Mouse (Mus musculus): Measurements from ENCODE around the gene Il2ra. TPM values are rescaled to one million over a fixed set of nuclear protein-coding genes. Genes with fewer than 3 reads are reported as not detected.
"Not testable (repeated sequence)": the region's sequence is repeated elsewhere in the genome, so short reads cannot be mapped to it uniquely, and the experiment has no call there.

Gene Il2ra
- polyA plus RNA-seq, 1 experiment from 2014 or later: 0.04 TPM

GRCm38 (mm10) chr2:11699905-11700304 lies 57.3 kb downstream of the Il2ra start:
- Histone ChIP-seq H3K4me3 (ENCODE audit: low read depth, low read length) (no peak overlapping the region), H3K36me3 (ENCODE audit: control insufficient read depth, insufficient read depth, low read length) (no peaks in the 10 kb centered on the region), H3K9me3 (ENCODE audit: control insufficient read depth, low read length) (no peaks in the 10 kb centered on the region), H3K27me3 (replicated peaks; ENCODE audit: control insufficient read depth, insufficient read depth, low read length) (0 out of 2 replicates have a peak, but pooled peaks cover 2% of the 10 kb centered on the region), H3K27ac (ENCODE audit: low read depth, low read length) (no peak overlapping the region), H3K9ac (ENCODE audit: low read depth, low read length) (no peak overlapping the region), H3K4me2 (no peak overlapping the region), H3K4me1 (replicated peaks; ENCODE audit: control insufficient read depth, insufficient read depth, low read length) (no peaks in the 10 kb centered on the region)
- ATAC-seq (replicated peaks; ENCODE audit: low FRiP score) (no peak), DNase-seq (ENCODE audit: low spot score) (no peak)
- WGBS: 81% methylated on average over 2 of the region's 2 CpGs

- peak within 1 kb of the TSS; percentile 97 for H3K4me2 ChIP-seq
- peaks cover 6% of the 10 kb centered on the region; the same call in 1 of the 2 replicates for H3K27me3 ChIP-seq (replicated peaks; ENCODE audit: control insufficient read depth, insufficient read depth, low read length)
- H3K4me1 ChIP-seq (replicated peaks; ENCODE audit: control insufficient read depth, insufficient read depth, low read length): peaks cover 5% of the 10 kb centered on the region
- H3K9me3 ChIP-seq (ENCODE audit: control insufficient read depth, low read length): no peaks in the 10 kb centered on the region
- 1% methylated on average over 37 of the region's 37 CpGs for whole genome bisulfite sequencing
- H3K4me3 ChIP-seq (ENCODE audit: low read depth, low read length): peak within 1 kb of the TSS; percentile 71
- H3K36me3 ChIP-seq (ENCODE audit: control insufficient read depth, insufficient read depth, low read length): no peaks in the 10 kb centered on the region
- peak; percentile 54 for ATAC-seq (replicated peaks; ENCODE audit: low FRiP score)
- H3K9ac ChIP-seq (ENCODE audit: low read depth, low read length): peak within 1 kb of the TSS; percentile 66
- no peak within 1 kb of the TSS for H3K27ac ChIP-seq (ENCODE audit: low read depth, low read length)
- peak; percentile 61 for DNase-seq (ENCODE audit: low spot score)
Measured at GRCm38 (mm10) chr2:11705201-11706025, 62.8 kb downstream of the Il2ra start, which contains the start of gene Il15ra. Il15ra (plus strand) TSS chr2:11705290.

- DNase-seq (ENCODE audit: low spot score): no peak
- Histone ChIP-seq H3K4me3 (ENCODE audit: low read depth, low read length) (peak overlapping the region; percentile 71), H3K27ac (ENCODE audit: low read depth, low read length) (no peak overlapping the region), H3K9me3 (ENCODE audit: control insufficient read depth, low read length) (no peaks in the 10 kb centered on the region), H3K4me2 (peak overlapping the region; percentile 97), H3K9ac (ENCODE audit: low read depth, low read length) (peak overlapping the region; percentile 66), H3K36me3 (ENCODE audit: control insufficient read depth, insufficient read depth, low read length) (no peaks in the 10 kb centered on the region), H3K27me3 (replicated peaks; ENCODE audit: control insufficient read depth, insufficient read depth, low read length) (peaks cover 6% of the 10 kb centered on the region; the same call in 1 of the 2 replicates), H3K4me1 (replicated peaks; ENCODE audit: control insufficient read depth, insufficient read depth, low read length) (peaks cover 5% of the 10 kb centered on the region)
- WGBS: 5% methylated on average over 28 of the region's 28 CpGs
- peak; percentile 63 for ATAC-seq (replicated peaks; ENCODE audit: low FRiP score)
Measured at GRCm38 (mm10) chr2:11706030-11706745, 63.6 kb downstream of the Il2ra start.

- Histone ChIP-seq H3K36me3 (ENCODE audit: control insufficient read depth, insufficient read depth, low read length) (no peaks in the 10 kb centered on the region), H3K4me3 (ENCODE audit: low read depth, low read length) (peak overlapping the region; percentile 71; the same call in 1 of the 2 replicates), H3K9me3 (ENCODE audit: control insufficient read depth, low read length) (no peaks in the 10 kb centered on the region), H3K27me3 (replicated peaks; ENCODE audit: control insufficient read depth, insufficient read depth, low read length) (peaks cover 6% of the 10 kb centered on the region; the same call in 1 of the 2 replicates), H3K9ac (ENCODE audit: low read depth, low read length) (no peak overlapping the region), H3K27ac (ENCODE audit: low read depth, low read length) (no peak overlapping the region), H3K4me2 (peak overlapping the region; percentile 97), H3K4me1 (replicated peaks; ENCODE audit: control insufficient read depth, insufficient read depth, low read length) (peaks cover 5% of the 10 kb centered on the region)
- WGBS: 47% methylated on average over 6 of the region's 6 CpGs
- no peak for DNase-seq (ENCODE audit: low spot score)
- no peak for ATAC-seq (replicated peaks; ENCODE audit: low FRiP score)
Measured at GRCm38 (mm10) chr2:11706746-11707065, 64.1 kb downstream of the Il2ra start.

GRCm38 (mm10) chr2:11708538-11708937 lies 65.9 kb downstream of the Il2ra start:
- no peak overlapping the region for H3K9ac ChIP-seq (ENCODE audit: low read depth, low read length)
- no peak overlapping the region for H3K4me3 ChIP-seq (ENCODE audit: low read depth, low read length)
- DNase-seq (ENCODE audit: low spot score) (no peak), ATAC-seq (replicated peaks; ENCODE audit: low FRiP score) (no peak)
- peaks cover 6% of the 10 kb centered on the region; the same call in 1 of the 2 replicates for H3K27me3 ChIP-seq (replicated peaks; ENCODE audit: control insufficient read depth, insufficient read depth, low read length)
- peaks cover 5% of the 10 kb centered on the region for H3K4me1 ChIP-seq (replicated peaks; ENCODE audit: control insufficient read depth, insufficient read depth, low read length)
- H3K4me2 ChIP-seq: no peak overlapping the region
- no peak overlapping the region for H3K27ac ChIP-seq (ENCODE audit: low read depth, low read length)
- H3K9me3 ChIP-seq (ENCODE audit: control insufficient read depth, low read length): no peaks in the 10 kb centered on the region
- 59% methylated on average over 5 of the region's 5 CpGs for WGBS
- H3K36me3 ChIP-seq (ENCODE audit: control insufficient read depth, insufficient read depth, low read length): no peaks in the 10 kb centered on the region

- not testable (repeated sequence) for H3K4me2 ChIP-seq; H3K4me3 ChIP-seq (ENCODE audit: low read depth, low read length); H3K9me3 ChIP-seq (ENCODE audit: control insufficient read depth, low read length); H3K27ac ChIP-seq (ENCODE audit: low read depth, low read length); H3K36me3 ChIP-seq (ENCODE audit: control insufficient read depth, insufficient read depth, low read length); H3K4me1 ChIP-seq (replicated peaks; ENCODE audit: control insufficient read depth, insufficient read depth, low read length); DNase-seq (ENCODE audit: low spot score); H3K9ac ChIP-seq (ENCODE audit: low read depth, low read length); H3K27me3 ChIP-seq (replicated peaks; ENCODE audit: control insufficient read depth, insufficient read depth, low read length); ATAC-seq (replicated peaks; ENCODE audit: low FRiP score)
- WGBS: 43% methylated on average over 4 of the region's 4 CpGs
Measured at GRCm38 (mm10) chr2:11710101-11710500, 67.5 kb downstream of the Il2ra start.

- peaks cover 5% of the 10 kb centered on the region; the same call in 1 of the 2 replicates for H3K4me1 ChIP-seq (replicated peaks; ENCODE audit: control insufficient read depth, insufficient read depth, low read length)
- H3K27ac ChIP-seq (ENCODE audit: low read depth, low read length): no peak overlapping the region
- H3K36me3 ChIP-seq (ENCODE audit: control insufficient read depth, insufficient read depth, low read length): no peaks in the 10 kb centered on the region
- H3K4me2 ChIP-seq: no peak overlapping the region
- no peaks in the 10 kb centered on the region for H3K9me3 ChIP-seq (ENCODE audit: control insufficient read depth, low read length)
- ATAC-seq (replicated peaks; ENCODE audit: low FRiP score) (no peak), DNase-seq (ENCODE audit: low spot score) (no peak)
- WGBS: 81% methylated on average over 6 of the region's 6 CpGs
- H3K4me3 ChIP-seq (ENCODE audit: low read depth, low read length): no peak overlapping the region
- H3K9ac ChIP-seq (ENCODE audit: low read depth, low read length): no peak overlapping the region
- no peaks in the 10 kb centered on the region for H3K27me3 ChIP-seq (replicated peaks; ENCODE audit: control insufficient read depth, insufficient read depth, low read length)
Measured at GRCm38 (mm10) chr2:11712483-11712990, 69.9 kb downstream of the Il2ra start.

- 67% methylated on average over 3 of the region's 3 CpGs for WGBS
- no peak overlapping the region for H3K4me3 ChIP-seq (ENCODE audit: low read depth, low read length)
- H3K9ac ChIP-seq (ENCODE audit: low read depth, low read length): no peak overlapping the region
- no peak overlapping the region for H3K27ac ChIP-seq (ENCODE audit: low read depth, low read length)
- H3K27me3 ChIP-seq (replicated peaks; ENCODE audit: control insufficient read depth, insufficient read depth, low read length): no peaks in the 10 kb centered on the region
- H3K4me1 ChIP-seq (replicated peaks; ENCODE audit: control insufficient read depth, insufficient read depth, low read length): peaks cover 5% of the 10 kb centered on the region; the same call in 1 of the 2 replicates
- no peak overlapping the region for H3K4me2 ChIP-seq
- ATAC-seq (replicated peaks; ENCODE audit: low FRiP score): no peak
- DNase-seq (ENCODE audit: low spot score): no peak
- no peaks in the 10 kb centered on the region for H3K36me3 ChIP-seq (ENCODE audit: control insufficient read depth, insufficient read depth, low read length)
- H3K9me3 ChIP-seq (ENCODE audit: control insufficient read depth, low read length): no peaks in the 10 kb centered on the region
Measured at GRCm38 (mm10) chr2:11713021-11713420, 70.4 kb downstream of the Il2ra start.

Data from liver, embryonic 11.5 days (tissue).